Mouse (Mus musculus): ENCODE results near the gene Dpp9. TPM values are rescaled to one million over a fixed set of nuclear protein-coding genes. Genes with fewer than 3 reads are reported as not detected.

Dpp9 gene
- polyA plus RNA-seq, 1 experiment from 2014 or later: 19.6 TPM

DNA sequence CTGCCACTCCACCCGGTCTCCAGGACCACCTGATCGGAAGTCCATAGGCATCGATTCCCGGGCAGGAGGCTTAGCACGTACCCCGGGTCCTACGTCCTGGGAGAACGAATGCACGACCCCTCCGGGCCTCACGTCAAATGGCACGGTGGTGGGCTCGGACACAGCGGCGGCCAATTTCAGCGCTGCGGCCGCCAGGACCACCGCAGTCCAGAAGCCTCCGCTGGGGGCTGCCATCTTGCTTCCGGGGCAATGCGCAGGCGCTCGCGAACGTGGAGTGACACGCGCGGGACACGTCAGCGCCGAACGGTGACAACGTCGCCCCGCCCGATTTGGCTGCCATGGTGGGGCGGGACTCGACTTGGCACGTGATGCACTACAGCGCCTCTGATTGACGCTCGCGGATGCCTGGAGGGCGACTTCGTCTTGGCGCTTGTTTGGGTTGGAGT, 35.0 kb downstream of the Dpp9 start, which contains the start of gene Mydgf:
TSS of gene Mydgf (minus strand) at position 263 of the 446 bp plus-strand sequence.
- peaks cover 38% of the 10 kb centered on the region for H3K4me1 ChIP-seq (replicated peaks)
- under 1% methylated on average over 47 of the region's 47 CpGs for WGBS (ENCODE audit: insufficient replicate concordance)

GRCm38 (mm10) chr17:56182975-56183657, 35.6 kb downstream of the Dpp9 start:
- H3K9me3 ChIP-seq (replicated peaks): no peaks in the 10 kb centered on the region
- peak overlapping the region; percentile 73 for H3K27ac ChIP-seq (replicated peaks)
- H3K9ac ChIP-seq: peak overlapping the region; percentile 78
- under 1% methylated on average over 14 of the region's 14 CpGs for WGBS (ENCODE audit: insufficient replicate concordance)
- ATAC-seq (ENCODE audit: insufficient read depth): peak; percentile 71
- peaks cover 54% of the 10 kb centered on the region for H3K36me3 ChIP-seq (replicated peaks)
- peaks cover 38% of the 10 kb centered on the region for H3K4me1 ChIP-seq (replicated peaks)
- peak overlapping the region; percentile 81 for H3K4me3 ChIP-seq (replicated peaks)
- H3K27me3 ChIP-seq: no peaks in the 10 kb centered on the region
- peak overlapping the region; percentile 87 for H3K4me2 ChIP-seq

More for the DNA sequence above, 35.0 kb downstream of the Dpp9 start, which contains the start of gene Mydgf:
- Histone ChIP-seq H3K4me3 (replicated peaks) (peak within 1 kb of the TSS; percentile 81), H3K36me3 (replicated peaks) (peaks cover 56% of the 10 kb centered on the region), H3K9ac (peak within 1 kb of the TSS; percentile 78), H3K9me3 (replicated peaks) (no peaks in the 10 kb centered on the region), H3K4me2 (peak within 1 kb of the TSS; percentile 87), H3K27ac (replicated peaks) (peak within 1 kb of the TSS; percentile 73), H3K27me3 (no peaks in the 10 kb centered on the region)
- peak; percentile 83 for ATAC-seq (ENCODE audit: insufficient read depth)

GRCm38 (mm10) chr17:56175416-56175815, 43.3 kb downstream of the Dpp9 start:
- peaks cover 4% of the 10 kb centered on the region; the same call in 1 of the 2 replicates for H3K4me1 ChIP-seq (replicated peaks)
- WGBS (ENCODE audit: insufficient replicate concordance): 96% methylated on average over 3 of the region's 3 CpGs
- no peaks in the 10 kb centered on the region for H3K9me3 ChIP-seq (replicated peaks)
- no peak overlapping the region for H3K4me3 ChIP-seq (replicated peaks)
- no peak overlapping the region for H3K27ac ChIP-seq (replicated peaks)
- no peaks in the 10 kb centered on the region for H3K27me3 ChIP-seq
- no peak for ATAC-seq (ENCODE audit: insufficient read depth)
- peaks cover 43% of the 10 kb centered on the region for H3K36me3 ChIP-seq (replicated peaks)
- H3K9ac ChIP-seq: no peak overlapping the region
- H3K4me2 ChIP-seq: no peak overlapping the region

GRCm38 (mm10) chr17:56173401-56174046, 45.2 kb downstream of the Dpp9 start:
- no peaks in the 10 kb centered on the region for H3K9me3 ChIP-seq (replicated peaks)
- no peak overlapping the region for H3K4me3 ChIP-seq (replicated peaks)
- no peak for ATAC-seq (ENCODE audit: insufficient read depth)
- H3K36me3 ChIP-seq (replicated peaks): peaks cover 26% of the 10 kb centered on the region
- no peaks in the 10 kb centered on the region for H3K27me3 ChIP-seq
- no peak overlapping the region for H3K4me2 ChIP-seq
- no peak overlapping the region for H3K9ac ChIP-seq
- 50% methylated on average over 10 of the region's 10 CpGs for WGBS (ENCODE audit: insufficient replicate concordance)
- no peak overlapping the region for H3K27ac ChIP-seq (replicated peaks)
- peaks cover 20% of the 10 kb centered on the region for H3K4me1 ChIP-seq (replicated peaks)

DNA sequence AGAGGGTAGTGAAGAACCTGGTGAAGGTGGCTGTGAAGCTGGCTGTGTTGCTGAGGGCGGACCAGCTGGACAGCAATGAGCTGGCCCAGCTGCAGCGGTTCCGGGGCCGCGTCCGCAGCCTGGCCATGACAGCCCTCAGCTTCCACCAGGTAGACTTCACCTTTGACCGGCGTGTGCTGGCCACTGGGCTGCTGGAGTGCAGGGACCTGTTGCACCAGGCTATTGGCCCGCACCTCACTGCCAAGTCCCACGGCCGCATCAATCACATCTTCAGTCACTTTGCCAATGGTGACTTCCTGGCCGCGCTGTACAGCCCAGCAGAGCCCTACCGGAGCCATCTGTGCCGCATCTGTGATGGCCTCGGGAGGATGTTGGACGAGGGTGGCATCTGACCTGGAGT, 46.8 kb downstream of the Dpp9 start:
- no peak overlapping the region for H3K4me3 ChIP-seq (replicated peaks)
- ATAC-seq (ENCODE audit: insufficient read depth): no peak
- no peaks in the 10 kb centered on the region for H3K9me3 ChIP-seq (replicated peaks)
- no peak overlapping the region for H3K9ac ChIP-seq
- H3K4me2 ChIP-seq: no peak overlapping the region
- H3K36me3 ChIP-seq (replicated peaks): peaks cover 11% of the 10 kb centered on the region
- H3K27ac ChIP-seq (replicated peaks): no peak overlapping the region
- no peaks in the 10 kb centered on the region for H3K27me3 ChIP-seq
- H3K4me1 ChIP-seq (replicated peaks): peaks cover 21% of the 10 kb centered on the region
- 81% methylated on average over 17 of the region's 17 CpGs for WGBS (ENCODE audit: insufficient replicate concordance)

DNA sequence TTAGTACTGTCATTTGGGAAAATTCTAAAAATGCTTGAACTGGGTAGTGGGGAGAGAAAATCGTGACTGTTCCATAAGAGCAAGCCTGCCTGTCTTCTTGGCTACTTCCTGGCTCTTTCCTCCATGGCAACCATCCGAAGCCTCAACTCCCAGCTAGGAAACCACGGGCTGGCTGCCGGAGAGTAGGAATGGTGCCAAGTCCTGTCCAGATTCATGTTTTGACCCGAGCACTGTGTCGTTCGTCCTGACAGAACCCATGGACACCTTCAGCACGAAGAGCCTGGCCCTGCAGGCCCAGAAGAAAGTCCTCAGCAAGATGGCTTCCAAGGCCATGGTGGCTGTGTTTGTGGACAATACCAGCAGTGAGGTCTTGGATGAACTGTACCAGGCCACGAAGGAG, 47.2 kb downstream of the Dpp9 start:
- H3K4me3 ChIP-seq (replicated peaks): no peak overlapping the region
- no peak for ATAC-seq (ENCODE audit: insufficient read depth)
- no peaks in the 10 kb centered on the region for H3K27me3 ChIP-seq
- H3K27ac ChIP-seq (replicated peaks): no peak overlapping the region
- H3K9me3 ChIP-seq (replicated peaks): no peaks in the 10 kb centered on the region
- H3K9ac ChIP-seq: no peak overlapping the region
- peaks cover 7% of the 10 kb centered on the region for H3K36me3 ChIP-seq (replicated peaks)
- H3K4me2 ChIP-seq: no peak overlapping the region
- H3K4me1 ChIP-seq (replicated peaks): peaks cover 21% of the 10 kb centered on the region
- 62% methylated on average over 9 of the region's 9 CpGs for WGBS (ENCODE audit: insufficient replicate concordance)

GRCm38 (mm10) chr17:56170636-56171035, 48.1 kb downstream of the Dpp9 start:
- ATAC-seq (ENCODE audit: insufficient read depth): no peak
- no peak overlapping the region for H3K4me2 ChIP-seq
- H3K36me3 ChIP-seq (replicated peaks): 0 out of 2 replicates have a peak, but pooled peaks cover 3% of the 10 kb centered on the region
- H3K27me3 ChIP-seq: no peaks in the 10 kb centered on the region
- no peak overlapping the region for H3K9ac ChIP-seq
- peaks cover 21% of the 10 kb centered on the region for H3K4me1 ChIP-seq (replicated peaks)
- H3K4me3 ChIP-seq (replicated peaks): no peak overlapping the region
- no peak overlapping the region for H3K27ac ChIP-seq (replicated peaks)
- 61% methylated on average over 10 of the region's 10 CpGs for WGBS (ENCODE audit: insufficient replicate concordance)
- H3K9me3 ChIP-seq (replicated peaks): no peaks in the 10 kb centered on the region

DNA sequence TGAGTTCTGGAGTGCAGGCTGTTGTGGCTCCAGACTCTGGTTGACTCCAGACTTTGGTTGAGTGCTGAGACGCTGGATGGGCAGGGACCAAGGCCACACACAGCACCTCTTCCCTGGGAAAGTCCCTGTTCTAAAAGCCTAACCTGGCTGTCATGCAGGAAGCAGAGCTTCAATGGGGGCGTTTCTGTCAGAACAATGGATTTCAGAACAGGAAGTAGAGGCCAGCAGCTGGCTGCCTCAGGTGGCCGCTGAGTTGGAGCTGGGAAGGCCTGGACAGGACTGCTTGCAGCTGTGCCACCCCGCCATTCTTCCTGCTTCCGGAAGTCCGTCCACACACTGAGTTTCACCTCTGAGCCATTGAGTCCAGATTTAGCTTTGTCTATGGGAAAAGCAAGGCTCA, 48.9 kb downstream of the Dpp9 start:
- no peak overlapping the region for H3K4me3 ChIP-seq (replicated peaks)
- peaks cover 24% of the 10 kb centered on the region for H3K4me1 ChIP-seq (replicated peaks)
- H3K9ac ChIP-seq: no peak overlapping the region
- no peaks in the 10 kb centered on the region for H3K27me3 ChIP-seq
- H3K36me3 ChIP-seq (replicated peaks): no peaks in the 10 kb centered on the region
- ATAC-seq (ENCODE audit: insufficient read depth): no peak
- H3K27ac ChIP-seq (replicated peaks): no peak overlapping the region
- 29% methylated on average over 6 of the region's 6 CpGs for WGBS (ENCODE audit: insufficient replicate concordance)
- no peak overlapping the region for H3K4me2 ChIP-seq
- no peaks in the 10 kb centered on the region for H3K9me3 ChIP-seq (replicated peaks)

DNA sequence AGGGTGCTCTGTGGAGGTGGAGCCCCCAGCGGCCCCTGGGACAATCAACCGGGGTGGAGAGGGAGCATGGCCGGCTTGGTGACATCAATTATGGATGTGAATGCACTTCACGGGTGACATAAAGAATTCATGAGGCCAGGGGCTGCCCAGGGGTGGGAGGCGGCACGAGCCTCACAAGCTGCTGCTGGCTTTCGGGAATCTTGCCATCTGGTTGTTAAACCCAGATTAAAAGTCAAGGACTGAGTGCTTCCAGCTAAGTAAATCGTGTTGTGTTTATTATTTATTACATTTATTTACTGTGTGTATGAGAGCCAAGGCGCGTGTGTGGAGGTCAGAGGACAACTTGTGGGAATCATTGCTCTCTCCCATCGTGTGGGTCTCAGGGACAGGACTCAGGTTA, 53.0 kb downstream of the Dpp9 start:
- Histone ChIP-seq H3K4me3 (replicated peaks) (no peak overlapping the region), H3K27ac (replicated peaks) (no peak overlapping the region), H3K27me3 (peaks cover 11% of the 10 kb centered on the region), H3K4me2 (no peak overlapping the region), H3K4me1 (replicated peaks) (peaks cover 48% of the 10 kb centered on the region), H3K9ac (no peak overlapping the region), H3K36me3 (replicated peaks) (no peaks in the 10 kb centered on the region), H3K9me3 (replicated peaks) (no peaks in the 10 kb centered on the region)
- WGBS (ENCODE audit: insufficient replicate concordance): 69% methylated on average over 11 of the region's 11 CpGs
- ATAC-seq (ENCODE audit: insufficient read depth): no peak

DNA sequence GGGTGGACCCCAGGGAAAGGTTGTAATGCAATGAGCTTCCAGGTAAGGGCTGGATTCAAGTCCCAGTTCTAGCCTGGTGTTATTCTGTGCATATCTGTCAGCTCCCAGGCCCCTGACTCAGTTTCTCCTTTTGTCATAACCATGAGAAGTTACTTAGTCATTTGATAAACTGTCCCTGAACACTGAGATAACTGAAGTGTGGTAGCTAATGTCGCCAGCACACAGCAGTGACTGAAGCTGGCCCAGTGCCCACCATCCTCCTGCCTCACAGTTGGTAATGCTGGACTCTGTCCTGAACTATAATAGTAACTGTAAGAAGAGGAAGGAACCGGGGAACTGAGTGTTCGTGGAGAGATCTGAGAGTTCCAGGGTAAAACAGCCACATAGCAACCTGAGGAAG, 54.2 kb downstream of the Dpp9 start:
- Histone ChIP-seq H3K4me1 (replicated peaks) (peaks cover 37% of the 10 kb centered on the region), H3K4me3 (replicated peaks) (no peak overlapping the region), H3K9ac (no peak overlapping the region), H3K4me2 (no peak overlapping the region), H3K9me3 (replicated peaks) (no peaks in the 10 kb centered on the region), H3K27ac (replicated peaks) (no peak overlapping the region), H3K36me3 (replicated peaks) (no peaks in the 10 kb centered on the region), H3K27me3 (peaks cover 15% of the 10 kb centered on the region)
- no peak for ATAC-seq (ENCODE audit: insufficient read depth)
- WGBS (ENCODE audit: insufficient replicate concordance): 31% methylated on average over 3 of the region's 3 CpGs

DNA sequence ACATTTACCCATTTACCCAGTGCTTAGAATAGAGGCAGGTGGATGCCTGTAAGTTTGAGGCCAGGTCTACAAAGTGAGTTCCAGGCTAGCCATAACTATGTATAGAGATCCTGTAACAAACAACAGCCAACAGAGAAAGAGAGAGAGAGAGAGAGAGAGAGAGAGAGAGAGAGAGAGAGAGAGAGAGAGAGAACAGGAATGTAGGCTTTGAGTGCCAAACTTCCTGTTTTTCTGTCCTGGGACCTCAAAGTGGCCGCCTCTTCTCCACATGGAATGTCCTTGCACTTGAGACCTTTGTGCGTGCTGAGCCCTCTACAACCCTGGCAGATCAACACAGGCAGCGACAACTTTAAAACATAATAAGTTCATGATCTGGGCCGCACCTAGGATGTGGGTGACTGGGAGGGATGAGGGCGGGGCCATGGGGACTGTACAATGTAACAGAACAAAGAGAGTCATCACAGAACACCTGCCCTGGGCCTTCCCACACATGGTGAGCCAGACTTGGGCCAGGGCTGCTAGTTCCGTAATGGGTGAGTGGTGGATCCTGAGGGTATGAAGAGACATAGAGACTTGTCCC, 55.1 kb downstream of the Dpp9 start:
- peak overlapping the region; percentile 82; the same call in 1 of the 2 replicates for H3K4me2 ChIP-seq
- H3K4me1 ChIP-seq (replicated peaks): peaks cover 31% of the 10 kb centered on the region
- no peak overlapping the region for H3K27ac ChIP-seq (replicated peaks)
- H3K36me3 ChIP-seq (replicated peaks): no peaks in the 10 kb centered on the region
- no peak overlapping the region for H3K4me3 ChIP-seq (replicated peaks)
- ATAC-seq (ENCODE audit: insufficient read depth): no peak
- H3K27me3 ChIP-seq: peaks cover 15% of the 10 kb centered on the region
- no peak overlapping the region for H3K9ac ChIP-seq
- H3K9me3 ChIP-seq (replicated peaks): no peaks in the 10 kb centered on the region
- 51% methylated on average over 6 of the region's 6 CpGs for WGBS (ENCODE audit: insufficient replicate concordance)

Measured in liver, embryonic 15.5 days (tissue).